Mouse (Mus musculus): Measurements from ENCODE around the gene Snx10. TPM values are rescaled to one million over a fixed set of nuclear protein-coding genes. Genes with fewer than 3 reads are reported as not detected.

Snx10 gene
- polyA plus RNA-seq, 1 experiment = 1.1 TPM

- H3K36me3 ChIP-seq (ENCODE audit: control insufficient read depth, insufficient read depth) = no peaks in the 10 kb centered on the region
- TF ChIP-seq CEBPB (IDR thresholded peaks at IDR 0.05; ENCODE audit: low read depth) = no peak
- no peak for TF ChIP-seq CTCF (IDR thresholded peaks at IDR 0.05; ENCODE audit: control insufficient read depth, insufficient read depth, insufficient read length)
- no peak for TF ChIP-seq MYOD1 (IDR thresholded peaks at IDR 0.05; ENCODE audit: control insufficient read depth, insufficient read length, low read depth)
- no peak for TF ChIP-seq MYOG (IDR thresholded peaks at IDR 0.05; ENCODE audit: control insufficient read depth, extremely low read depth, insufficient read length)
- TF ChIP-seq USF1 (IDR thresholded peaks at IDR 0.05; ENCODE audit: low read depth) = no peak
- TF ChIP-seq MAX (IDR thresholded peaks at IDR 0.05) = no peak
- TF ChIP-seq FOSL1 (IDR thresholded peaks at IDR 0.05; ENCODE audit: insufficient read depth, low read length, poor library complexity, severe bottlenecking) = no peak
- H3K79me3 ChIP-seq (ENCODE audit: low read depth) = no peaks in the 10 kb centered on the region
- no peaks in the 10 kb centered on the region for H3K27me3 ChIP-seq (ENCODE audit: control insufficient read depth, insufficient read depth, insufficient read length)
- H3K79me2 ChIP-seq (ENCODE audit: control insufficient read depth, insufficient read depth) = no peaks in the 10 kb centered on the region
- H3ac ChIP-seq (ENCODE audit: control insufficient read depth, insufficient read length, low read depth) = no peak overlapping the region
- H3K4me3 ChIP-seq (ENCODE audit: insufficient read depth, poor library complexity, severe bottlenecking) = no peak overlapping the region
Measured at GRCm38 (mm10) chr6:51578415-51578814, 54.7 kb downstream of the Snx10 start.

DNA sequence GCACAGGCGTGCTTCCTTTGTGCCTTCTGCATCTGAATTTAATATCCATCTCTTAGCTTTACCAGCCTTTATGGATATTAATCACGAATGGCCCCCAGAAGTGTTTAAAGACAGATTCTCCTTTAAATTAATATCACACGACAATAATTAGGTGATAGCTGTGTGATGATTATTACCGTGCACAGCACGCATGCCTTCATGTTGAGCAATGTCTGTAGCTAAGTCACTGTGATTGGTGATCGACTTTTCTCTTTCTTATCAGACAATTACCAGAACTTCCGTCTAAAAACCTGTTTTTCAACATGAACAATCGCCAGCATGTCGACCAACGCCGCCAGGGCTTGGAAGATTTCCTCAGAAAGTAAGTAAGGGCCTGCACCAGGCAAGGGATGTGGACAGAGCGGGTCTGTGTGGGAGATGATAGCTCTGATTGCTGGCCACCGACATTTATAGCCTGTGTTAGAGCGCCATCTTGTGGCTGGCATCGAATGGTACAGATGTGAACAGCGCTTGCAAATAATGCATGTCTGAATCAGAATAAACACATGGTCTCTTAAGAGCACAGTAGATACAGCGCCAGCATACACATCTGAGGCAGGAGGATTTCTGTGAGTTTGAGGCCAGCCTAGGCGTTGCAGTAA lies 56.5 kb downstream of the Snx10 start:
- H3K4me3 ChIP-seq (ENCODE audit: insufficient read depth, poor library complexity, severe bottlenecking) = no peak overlapping the region
- H3K27me3 ChIP-seq (ENCODE audit: control insufficient read depth, insufficient read depth, insufficient read length) = no peaks in the 10 kb centered on the region
- TF ChIP-seq FOSL1 (IDR thresholded peaks at IDR 0.05; ENCODE audit: insufficient read depth, low read length, poor library complexity, severe bottlenecking) (no peak), CTCF (IDR thresholded peaks at IDR 0.05; ENCODE audit: control insufficient read depth, insufficient read depth, insufficient read length) (peak; percentile 79)
- no peak overlapping the region for H3ac ChIP-seq (ENCODE audit: control insufficient read depth, insufficient read length, low read depth)
- no peaks in the 10 kb centered on the region for H3K79me2 ChIP-seq (ENCODE audit: control insufficient read depth, insufficient read depth)
- H3K79me3 ChIP-seq (ENCODE audit: low read depth) = no peaks in the 10 kb centered on the region
- H3K36me3 ChIP-seq (ENCODE audit: control insufficient read depth, insufficient read depth) = no peaks in the 10 kb centered on the region

DNA sequence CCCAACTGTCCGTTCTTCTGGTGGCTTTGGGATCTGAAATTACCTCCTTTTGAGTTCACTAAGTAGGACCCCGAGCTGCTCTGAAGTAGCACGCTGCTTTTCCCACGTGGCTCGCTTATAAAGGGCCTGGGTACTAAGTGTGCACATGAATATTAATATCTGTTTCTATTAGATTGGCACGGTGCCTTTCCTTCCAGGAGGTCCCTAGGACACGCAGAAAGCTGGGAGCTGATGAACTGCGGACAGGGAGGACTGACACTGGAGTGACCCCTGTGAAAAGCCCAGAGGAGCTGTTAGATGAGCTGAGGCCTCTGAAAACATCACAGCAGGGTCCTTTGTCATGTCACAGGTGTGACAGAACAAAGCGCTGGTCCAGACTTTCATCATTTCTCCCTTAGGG lies 57.7 kb downstream of the Snx10 start:
- no peaks in the 10 kb centered on the region for H3K36me3 ChIP-seq (ENCODE audit: control insufficient read depth, insufficient read depth)
- H3ac ChIP-seq (ENCODE audit: control insufficient read depth, insufficient read length, low read depth) = no peak overlapping the region

DNA sequence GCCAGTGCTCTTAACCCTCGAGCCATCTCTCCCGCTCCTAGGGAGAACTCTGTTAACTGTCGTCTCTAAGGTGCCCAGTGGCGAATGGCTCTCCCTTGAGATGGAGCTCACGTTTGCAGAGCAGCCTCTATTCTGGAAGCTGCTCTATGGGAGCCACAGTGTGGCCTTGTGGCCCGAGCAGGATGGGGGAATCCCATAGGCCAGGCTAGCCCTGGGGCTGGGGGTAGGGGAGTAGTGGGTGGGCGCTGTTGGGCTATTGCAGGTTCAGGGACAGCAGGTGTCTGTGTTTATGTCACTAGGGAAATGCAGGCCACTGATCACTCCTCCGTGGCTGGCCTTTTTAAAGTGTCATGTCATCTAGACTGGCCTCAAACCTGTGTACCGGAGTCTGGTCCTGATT lies 58.4 kb downstream of the Snx10 start:
- no peak overlapping the region for H3ac ChIP-seq (ENCODE audit: control insufficient read depth, insufficient read length, low read depth)
- H3K79me3 ChIP-seq (ENCODE audit: low read depth) = no peaks in the 10 kb centered on the region
- H3K36me3 ChIP-seq (ENCODE audit: control insufficient read depth, insufficient read depth) = no peaks in the 10 kb centered on the region
- no peak overlapping the region for H3K4me3 ChIP-seq (ENCODE audit: insufficient read depth, poor library complexity, severe bottlenecking)
- no peaks in the 10 kb centered on the region for H3K27me3 ChIP-seq (ENCODE audit: control insufficient read depth, insufficient read depth, insufficient read length)
- no peaks in the 10 kb centered on the region for H3K79me2 ChIP-seq (ENCODE audit: control insufficient read depth, insufficient read depth)
- no peak for TF ChIP-seq MYOD1 (IDR thresholded peaks at IDR 0.05; ENCODE audit: control insufficient read depth, insufficient read length, low read depth)
- TF ChIP-seq CTCF (IDR thresholded peaks at IDR 0.05; ENCODE audit: control insufficient read depth, insufficient read depth, insufficient read length) = no peak
- TF ChIP-seq MYOG (IDR thresholded peaks at IDR 0.05; ENCODE audit: control insufficient read depth, extremely low read depth, insufficient read length) = no peak
- no peak for TF ChIP-seq CEBPB (IDR thresholded peaks at IDR 0.05; ENCODE audit: low read depth)
- TF ChIP-seq USF1 (IDR thresholded peaks at IDR 0.05; ENCODE audit: low read depth) = no peak
- no peak for TF ChIP-seq MAX (IDR thresholded peaks at IDR 0.05)
- TF ChIP-seq FOSL1 (IDR thresholded peaks at IDR 0.05; ENCODE audit: insufficient read depth, low read length, poor library complexity, severe bottlenecking) = no peak

More for the DNA sequence above, 57.7 kb downstream of the Snx10 start:
- Histone ChIP-seq H3K79me3 (ENCODE audit: low read depth) (no peaks in the 10 kb centered on the region), H3K4me3 (ENCODE audit: insufficient read depth, poor library complexity, severe bottlenecking) (no peak overlapping the region), H3K27me3 (ENCODE audit: control insufficient read depth, insufficient read depth, insufficient read length) (no peaks in the 10 kb centered on the region), H3K79me2 (ENCODE audit: control insufficient read depth, insufficient read depth) (no peaks in the 10 kb centered on the region)
- TF ChIP-seq CEBPB (IDR thresholded peaks at IDR 0.05; ENCODE audit: low read depth) (no peak), USF1 (IDR thresholded peaks at IDR 0.05; ENCODE audit: low read depth) (no peak), MYOG (IDR thresholded peaks at IDR 0.05; ENCODE audit: control insufficient read depth, extremely low read depth, insufficient read length) (no peak), MAX (IDR thresholded peaks at IDR 0.05) (no peak)

DNA sequence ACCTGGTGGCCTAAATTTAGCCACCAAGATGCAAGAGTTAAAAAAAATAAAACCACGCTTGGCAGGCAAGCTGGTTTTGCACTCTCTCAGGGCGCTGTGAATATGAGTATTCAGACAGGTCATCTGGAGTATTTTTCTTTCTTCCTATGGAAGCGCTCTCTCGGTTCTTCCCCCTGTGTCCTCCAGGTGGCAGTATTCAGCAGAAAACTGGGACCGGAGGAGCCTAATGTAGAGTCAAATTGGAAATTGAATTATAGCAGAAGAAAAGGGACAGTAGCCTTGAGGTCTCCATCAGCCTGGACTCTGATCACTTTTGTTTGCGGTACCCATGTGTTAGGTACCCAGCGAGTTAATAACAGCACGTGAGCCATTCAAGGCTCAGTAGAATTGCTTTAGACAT lies 62.3 kb downstream of the Snx10 start:
- no peaks in the 10 kb centered on the region for H3K79me3 ChIP-seq (ENCODE audit: low read depth)
- H3K4me3 ChIP-seq (ENCODE audit: insufficient read depth, poor library complexity, severe bottlenecking) = no peak overlapping the region
- H3K27me3 ChIP-seq (ENCODE audit: control insufficient read depth, insufficient read depth, insufficient read length) = no peaks in the 10 kb centered on the region

DNA sequence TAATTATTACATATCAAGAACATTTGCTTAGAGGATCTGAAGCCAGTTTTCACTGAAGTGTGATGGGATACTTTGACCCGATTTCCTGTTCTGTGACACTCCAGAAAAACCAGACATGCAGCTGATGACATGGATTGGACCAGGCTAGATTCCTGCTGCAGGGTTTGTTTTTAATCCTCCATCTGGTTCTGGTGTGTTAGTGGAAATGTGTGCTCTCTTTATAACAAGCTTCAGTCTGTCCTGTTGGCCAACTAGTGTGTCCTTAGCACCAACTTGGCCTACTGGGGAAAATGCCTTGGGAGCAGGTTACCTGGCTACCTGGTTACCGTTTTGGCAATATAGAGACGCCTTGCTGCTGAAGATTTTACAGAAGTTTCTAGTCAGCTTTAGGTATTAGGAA lies 63.6 kb downstream of the Snx10 start:
- no peaks in the 10 kb centered on the region for H3K27me3 ChIP-seq (ENCODE audit: control insufficient read depth, insufficient read depth, insufficient read length)
- TF ChIP-seq MYOG (IDR thresholded peaks at IDR 0.05; ENCODE audit: control insufficient read depth, extremely low read depth, insufficient read length) (no peak), MAX (IDR thresholded peaks at IDR 0.05) (no peak), FOSL1 (IDR thresholded peaks at IDR 0.05; ENCODE audit: insufficient read depth, low read length, poor library complexity, severe bottlenecking) (no peak), MYOD1 (IDR thresholded peaks at IDR 0.05; ENCODE audit: control insufficient read depth, insufficient read length, low read depth) (no peak), USF1 (IDR thresholded peaks at IDR 0.05; ENCODE audit: low read depth) (no peak), CTCF (IDR thresholded peaks at IDR 0.05; ENCODE audit: control insufficient read depth, insufficient read depth, insufficient read length) (no peak), CEBPB (IDR thresholded peaks at IDR 0.05; ENCODE audit: low read depth) (no peak)
- no peaks in the 10 kb centered on the region for H3K79me3 ChIP-seq (ENCODE audit: low read depth)
- H3K36me3 ChIP-seq (ENCODE audit: control insufficient read depth, insufficient read depth) = no peaks in the 10 kb centered on the region
- H3K4me3 ChIP-seq (ENCODE audit: insufficient read depth, poor library complexity, severe bottlenecking) = no peak overlapping the region
- no peaks in the 10 kb centered on the region for H3K79me2 ChIP-seq (ENCODE audit: control insufficient read depth, insufficient read depth)
- no peak overlapping the region for H3ac ChIP-seq (ENCODE audit: control insufficient read depth, insufficient read length, low read depth)

More for the DNA sequence above, 62.3 kb downstream of the Snx10 start:
- H3K36me3 ChIP-seq (ENCODE audit: control insufficient read depth, insufficient read depth) = no peaks in the 10 kb centered on the region
- TF ChIP-seq CTCF (IDR thresholded peaks at IDR 0.05; ENCODE audit: control insufficient read depth, insufficient read depth, insufficient read length) = no peak
- no peak for TF ChIP-seq MYOD1 (IDR thresholded peaks at IDR 0.05; ENCODE audit: control insufficient read depth, insufficient read length, low read depth)
- no peak for TF ChIP-seq USF1 (IDR thresholded peaks at IDR 0.05; ENCODE audit: low read depth)
- no peak for TF ChIP-seq CEBPB (IDR thresholded peaks at IDR 0.05; ENCODE audit: low read depth)
- no peak for TF ChIP-seq FOSL1 (IDR thresholded peaks at IDR 0.05; ENCODE audit: insufficient read depth, low read length, poor library complexity, severe bottlenecking)
- no peak for TF ChIP-seq MYOG (IDR thresholded peaks at IDR 0.05; ENCODE audit: control insufficient read depth, extremely low read depth, insufficient read length)
- no peak for TF ChIP-seq MAX (IDR thresholded peaks at IDR 0.05)
- no peak overlapping the region for H3ac ChIP-seq (ENCODE audit: control insufficient read depth, insufficient read length, low read depth)
- no peaks in the 10 kb centered on the region for H3K79me2 ChIP-seq (ENCODE audit: control insufficient read depth, insufficient read depth)
